Mouse (Mus musculus): ENCODE data around the gene Atp9a.

Gene Atp9a

DNA sequence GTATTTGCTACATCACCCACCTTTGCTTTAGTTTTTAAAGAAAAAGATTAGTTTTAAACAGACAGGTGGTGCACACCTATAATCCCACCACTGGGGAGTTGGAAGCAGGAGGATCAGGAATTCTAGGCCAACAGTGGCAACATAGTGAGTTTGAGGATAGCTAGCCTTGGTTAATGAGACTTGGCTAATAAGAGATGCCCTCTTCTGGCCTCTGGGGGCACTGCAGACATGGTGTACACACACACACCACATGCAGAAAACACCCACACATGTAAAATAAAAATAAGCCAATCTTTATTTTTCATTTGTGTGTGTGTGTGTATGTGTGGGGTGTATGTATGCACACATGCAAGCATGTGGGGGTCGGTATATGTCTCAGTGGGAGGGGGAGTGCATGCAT lies 3.4 kb downstream of the Atp9a start:
- DNase-seq (ENCODE audit: extremely low spot score): no peak

DNA sequence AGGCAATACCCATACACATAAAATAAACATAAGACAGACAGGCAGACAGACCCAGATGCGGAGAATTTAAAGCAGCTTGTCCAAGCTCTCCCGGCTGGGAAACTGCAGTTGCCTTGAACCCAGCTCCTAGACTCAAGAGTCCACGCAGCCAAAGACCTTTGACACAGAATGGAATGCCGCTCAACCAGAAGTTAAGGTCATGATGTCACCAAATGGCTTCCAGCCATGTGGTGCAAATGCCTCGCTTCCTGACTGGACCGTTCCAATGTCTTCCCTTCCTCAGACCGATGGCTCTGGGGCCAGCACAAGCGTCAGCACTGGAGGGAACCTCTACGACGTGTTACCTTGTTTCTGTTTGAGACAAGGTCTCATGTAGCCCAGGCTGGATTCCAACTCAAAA lies 4.3 kb downstream of the Atp9a start:
- DNase-seq (ENCODE audit: extremely low spot score): no peak

DNA sequence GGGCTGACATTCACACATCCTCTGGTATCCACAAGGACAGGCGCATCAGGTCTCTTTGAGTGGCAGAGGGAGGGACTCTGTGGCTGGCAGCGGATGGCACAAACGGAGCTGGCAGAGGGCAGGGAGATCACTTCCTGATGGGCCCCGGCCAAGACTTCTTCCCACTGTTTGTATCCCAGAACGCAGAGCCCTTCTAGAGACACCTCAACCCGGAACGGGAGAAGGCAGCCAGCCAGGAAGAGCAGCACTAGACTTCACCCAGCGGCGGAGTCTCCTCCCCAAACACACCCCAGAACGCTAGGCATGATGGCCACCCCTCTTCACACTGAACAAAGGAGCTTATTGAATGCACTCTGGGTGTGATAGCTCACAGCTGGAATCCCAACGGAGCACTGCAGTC lies 8.2 kb downstream of the Atp9a start:
- no peak for DNase-seq (ENCODE audit: extremely low spot score)

DNA sequence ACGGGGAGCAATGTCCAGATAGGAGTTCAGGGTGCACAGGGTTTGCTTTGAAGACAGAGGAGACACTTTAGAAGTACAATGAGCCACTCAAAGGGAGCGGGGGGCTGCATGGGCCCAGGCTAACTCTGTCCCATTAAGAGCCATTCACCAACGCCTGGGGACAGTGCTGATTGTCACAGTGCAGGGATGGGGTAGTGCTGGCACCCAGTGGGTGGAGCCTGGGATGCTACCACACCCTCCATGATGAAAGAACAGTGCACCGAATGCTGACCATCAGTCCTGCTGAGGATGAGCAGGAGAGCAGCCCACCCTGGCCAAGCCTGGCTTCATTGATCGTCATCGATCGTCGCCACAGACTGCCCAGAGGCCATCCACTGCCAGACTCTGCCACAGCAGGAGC lies 11.0 kb downstream of the Atp9a start:
- no peak for DNase-seq (ENCODE audit: extremely low spot score)

DNA sequence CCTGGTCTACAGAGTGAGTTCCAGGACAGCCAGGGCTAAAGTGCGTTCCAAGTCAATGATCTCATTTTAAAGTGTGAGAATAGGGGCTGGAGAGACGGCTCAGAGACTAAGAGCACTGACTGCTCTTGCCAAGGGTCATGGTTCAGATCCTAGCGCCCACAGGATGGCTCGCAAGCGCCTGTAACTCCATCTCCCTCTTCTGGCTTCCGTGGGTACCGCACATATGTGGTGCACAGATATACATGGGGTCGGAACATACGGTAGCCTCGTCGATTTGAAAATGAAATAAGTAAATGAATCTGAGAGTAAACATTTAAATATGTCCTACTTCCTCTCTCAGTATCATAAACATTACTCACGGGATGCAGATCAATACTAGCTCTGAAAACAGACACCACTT lies 12.5 kb downstream of the Atp9a start:
- no peak for DNase-seq (ENCODE audit: extremely low spot score)

DNA sequence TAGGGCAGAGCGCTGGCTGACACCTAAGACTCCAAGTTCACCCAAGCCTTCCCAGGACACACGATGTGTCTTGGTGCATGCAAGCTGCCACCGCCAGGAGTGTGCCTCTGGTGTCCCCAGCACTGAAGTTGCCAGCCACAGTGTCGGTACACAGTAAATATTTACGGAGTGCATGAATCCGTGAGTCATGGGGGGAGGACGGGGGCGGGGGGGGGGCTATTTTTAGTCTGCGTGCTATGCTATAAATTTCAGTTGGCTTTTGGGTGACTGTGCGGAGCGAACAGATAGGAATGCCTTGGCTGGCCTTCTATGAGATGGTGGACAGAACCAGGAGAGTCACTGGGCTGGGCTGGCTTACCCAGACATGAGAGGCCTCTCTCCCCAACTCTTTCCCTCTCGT lies 14.2 kb downstream of the Atp9a start:
- no peak for DNase-seq (ENCODE audit: extremely low spot score)

DNA sequence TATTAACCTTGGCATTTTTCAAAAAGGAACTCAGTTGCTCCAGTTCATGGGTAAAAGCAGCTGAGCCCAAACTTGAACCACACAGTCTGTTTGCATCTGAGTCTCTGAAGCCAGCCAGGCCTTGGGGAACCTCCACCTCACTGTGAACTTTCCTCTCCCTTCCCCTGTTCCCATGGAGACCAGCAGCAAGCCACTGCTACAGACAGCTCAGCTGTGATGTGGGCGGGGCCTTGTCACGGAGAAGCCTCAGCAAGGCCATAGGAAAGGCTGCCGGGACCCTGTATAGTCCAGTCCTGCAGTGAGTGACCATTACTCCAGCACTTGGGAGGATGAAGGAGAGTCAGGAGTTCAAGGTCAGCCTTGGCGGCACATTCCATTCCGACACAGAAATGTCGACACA lies 16.2 kb downstream of the Atp9a start:
- DNase-seq (ENCODE audit: extremely low spot score): peak; percentile 55

DNA sequence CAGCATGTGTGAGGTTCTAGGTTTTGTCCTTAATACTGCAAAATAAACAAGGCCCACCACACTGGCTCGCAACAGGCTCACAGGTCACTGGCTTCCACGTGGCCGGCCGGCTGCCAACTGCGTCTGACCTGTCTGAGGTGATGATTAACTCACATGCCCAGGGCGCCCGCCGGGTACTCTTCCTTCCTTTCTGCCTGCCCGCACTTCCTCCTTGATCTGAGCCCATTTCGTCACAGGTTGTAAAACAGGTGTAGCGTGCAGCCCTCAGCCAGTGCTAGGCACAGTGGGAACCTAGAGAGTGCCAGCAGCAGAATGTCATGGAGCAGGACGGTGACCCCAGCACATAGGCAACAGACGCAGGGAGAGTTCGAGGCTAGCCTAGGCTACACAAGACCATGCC lies 20.9 kb downstream of the Atp9a start:
- DNase-seq (ENCODE audit: extremely low spot score): no peak

DNA sequence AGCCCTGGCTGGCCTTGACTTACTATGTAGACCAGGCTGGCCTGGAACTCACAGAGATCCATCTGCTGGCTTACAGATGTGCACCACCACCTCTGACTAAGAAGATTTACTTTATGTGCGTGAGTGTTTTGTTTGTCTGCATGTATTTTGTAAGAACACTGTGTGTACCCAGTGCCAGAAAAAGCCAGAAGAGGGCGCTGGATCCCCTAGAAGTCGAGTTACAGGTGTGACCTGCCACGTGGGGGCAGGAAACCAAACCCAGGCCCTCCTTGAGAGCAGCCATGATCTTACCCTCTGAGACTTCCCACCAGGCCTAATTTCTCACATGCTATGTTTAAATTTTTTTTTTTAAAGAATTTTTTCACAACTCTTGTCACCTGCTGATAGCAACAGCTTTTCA lies 22.5 kb downstream of the Atp9a start:
- DNase-seq (ENCODE audit: extremely low spot score): no peak

DNA sequence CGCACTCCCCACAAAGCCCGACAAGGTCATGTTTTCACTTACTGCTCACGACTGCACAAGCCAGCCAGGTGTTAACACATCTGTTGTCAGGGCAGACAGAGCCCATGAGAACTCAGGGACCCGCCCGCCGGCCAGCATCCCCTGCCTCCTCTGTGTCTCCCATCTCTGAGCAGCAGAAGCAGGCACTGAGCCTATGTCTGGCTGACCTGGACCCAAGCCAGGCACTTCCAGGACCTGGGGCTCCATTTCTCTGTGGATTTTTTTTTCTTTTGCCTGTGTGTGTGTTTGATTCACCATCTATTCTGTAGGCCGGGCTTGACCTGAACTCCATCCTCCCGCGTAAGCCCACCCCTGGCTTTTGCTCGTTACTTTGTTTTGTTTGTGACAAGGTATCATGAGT lies 23.5 kb downstream of the Atp9a start:
- DNase-seq (ENCODE audit: extremely low spot score): no peak

DNA sequence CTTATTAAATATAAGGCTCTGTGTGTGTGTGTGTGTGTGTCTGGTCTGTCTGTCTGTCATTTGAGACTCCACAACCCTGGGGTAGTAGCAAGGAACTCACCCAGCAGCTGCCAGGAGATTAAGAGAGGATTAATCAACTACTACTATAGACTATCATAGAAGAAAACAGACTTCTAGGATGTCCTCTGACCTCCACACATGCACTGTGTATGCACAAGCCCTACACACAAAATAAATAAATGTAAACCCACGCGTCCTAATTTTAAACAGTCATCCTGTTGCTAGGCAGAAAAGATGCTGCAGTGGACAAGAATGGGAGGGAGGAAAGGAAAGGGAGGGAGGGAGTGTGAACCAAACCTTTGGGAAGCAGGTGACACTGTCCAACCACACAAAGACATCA lies 23.9 kb downstream of the Atp9a start:
- no peak for DNase-seq (ENCODE audit: extremely low spot score)

DNA sequence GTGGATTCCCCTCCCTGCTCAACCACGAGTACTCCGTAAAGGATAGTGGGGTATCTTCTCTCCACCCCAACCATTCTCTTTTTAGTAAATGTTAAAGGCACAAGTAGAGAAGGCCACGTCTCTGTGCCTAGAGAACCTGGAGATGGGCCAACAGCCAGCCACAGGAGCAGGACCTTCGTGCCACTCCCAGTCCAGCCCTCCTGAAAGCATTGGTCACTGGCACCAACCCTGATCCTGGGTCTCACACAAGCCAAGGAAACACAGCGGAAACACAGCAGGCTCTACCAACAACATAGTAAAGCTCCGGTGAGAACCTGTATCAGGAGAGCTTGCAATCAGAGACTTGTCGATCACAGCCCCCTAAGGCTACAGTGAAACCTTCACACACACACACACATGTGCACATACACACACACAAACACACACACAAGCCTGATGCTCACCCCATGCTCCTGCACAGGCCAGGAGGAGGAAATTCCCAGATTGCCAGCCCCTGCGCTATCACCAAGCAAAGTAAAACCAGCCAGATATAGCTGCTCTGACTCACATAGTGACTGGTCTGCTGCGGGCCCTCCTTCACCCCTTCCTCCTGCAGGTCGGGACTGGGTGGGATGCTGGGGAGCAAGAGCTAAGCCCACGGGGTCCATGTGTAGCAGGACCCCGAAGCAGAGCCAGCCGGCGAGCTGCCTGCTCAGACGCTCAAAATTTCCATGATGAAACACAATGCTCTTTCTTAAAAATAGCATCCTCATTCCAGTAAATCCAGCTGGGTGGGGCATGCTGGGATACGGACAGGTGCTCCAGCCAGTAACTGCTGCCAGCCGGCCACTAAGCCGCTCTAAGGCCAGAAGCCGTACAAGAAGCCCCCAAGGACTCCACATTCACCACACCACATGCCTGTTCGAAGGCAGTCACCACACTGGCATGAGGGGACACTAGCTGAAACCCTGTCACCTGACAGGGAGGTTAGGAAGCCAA lies 29.7 kb downstream of the Atp9a start:
- DNase-seq (ENCODE audit: extremely low spot score): no peak

DNA sequence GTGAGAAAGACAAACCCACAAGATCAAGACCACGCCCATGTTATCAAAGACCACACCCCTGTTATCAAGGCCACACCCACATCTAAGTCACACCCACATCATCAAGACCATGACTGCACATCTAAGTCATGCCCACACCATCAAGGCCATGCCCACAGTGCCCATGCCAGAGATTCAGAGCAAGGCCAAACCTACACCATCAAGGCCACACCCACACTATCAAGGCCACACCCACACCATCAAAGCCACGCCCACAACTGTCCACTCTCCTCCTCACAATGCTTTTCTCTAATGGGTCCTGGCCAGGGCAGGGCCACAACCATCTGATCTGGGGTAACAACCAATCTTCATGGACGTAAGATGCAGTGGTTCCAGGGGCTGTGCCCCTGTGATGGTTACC lies 31.2 kb downstream of the Atp9a start:
- no peak for DNase-seq (ENCODE audit: extremely low spot score)

DNA sequence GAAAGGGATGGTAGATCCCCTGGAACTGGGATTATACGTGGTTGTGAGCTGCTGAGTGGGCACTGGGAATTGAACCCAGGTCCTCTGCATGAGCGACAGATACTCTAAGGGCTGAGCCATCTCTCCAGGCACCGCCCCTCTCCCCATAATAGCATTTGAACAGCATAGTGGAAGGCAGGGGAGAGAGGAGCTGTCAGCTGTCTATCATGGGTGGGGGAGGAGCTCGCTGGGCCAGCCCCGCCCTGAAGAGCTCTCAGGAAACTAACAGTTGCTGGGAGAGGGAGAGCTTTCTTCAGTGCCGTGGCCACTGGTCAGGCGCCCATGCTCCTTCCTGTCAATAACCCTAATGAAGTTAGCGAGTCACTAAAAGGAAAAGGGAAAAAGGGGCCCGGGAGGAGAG lies 34.4 kb downstream of the Atp9a start:
- DNase-seq (ENCODE audit: extremely low spot score): no peak

DNA sequence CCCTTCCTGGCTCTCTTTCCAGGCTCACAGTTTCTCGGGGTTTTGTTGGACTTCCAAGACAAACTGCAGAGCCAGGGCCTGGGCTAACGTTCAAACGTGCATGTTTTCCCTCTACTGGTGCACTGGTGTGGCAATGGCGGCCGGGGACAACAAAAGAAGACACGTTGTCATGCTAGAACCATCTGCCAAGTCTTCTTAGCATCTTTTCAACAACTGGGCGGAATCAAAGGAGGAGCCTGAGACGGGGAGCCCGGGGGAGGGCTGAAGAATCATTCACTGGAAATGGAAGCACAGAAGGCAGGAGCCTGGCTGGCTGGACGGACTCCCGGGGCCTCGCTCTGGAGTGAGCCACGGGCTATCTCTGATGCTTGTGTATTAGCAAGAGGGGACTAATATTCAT lies 39.9 kb downstream of the Atp9a start:
- DNase-seq (ENCODE audit: extremely low spot score): no peak

DNA sequence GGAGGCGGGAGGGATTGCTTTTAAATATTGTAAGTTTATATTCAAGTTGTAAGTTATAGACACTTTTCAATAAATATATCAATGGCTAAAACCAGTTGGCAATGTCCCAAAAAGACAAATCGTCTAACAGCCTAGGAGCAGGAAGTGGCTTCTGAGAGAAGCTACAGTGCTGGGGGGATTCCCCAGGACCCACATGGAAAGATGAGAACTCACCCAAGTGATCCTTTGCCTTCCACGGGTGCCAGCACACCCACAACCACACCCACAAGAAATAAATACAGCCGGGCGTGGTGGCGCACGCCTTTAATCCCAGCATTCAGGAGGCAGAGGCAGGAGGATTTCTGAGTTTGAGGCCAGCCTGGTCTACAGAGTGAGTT lies 47.2 kb downstream of the Atp9a start:
- no peak for DNase-seq (ENCODE audit: extremely low spot score)

DNA sequence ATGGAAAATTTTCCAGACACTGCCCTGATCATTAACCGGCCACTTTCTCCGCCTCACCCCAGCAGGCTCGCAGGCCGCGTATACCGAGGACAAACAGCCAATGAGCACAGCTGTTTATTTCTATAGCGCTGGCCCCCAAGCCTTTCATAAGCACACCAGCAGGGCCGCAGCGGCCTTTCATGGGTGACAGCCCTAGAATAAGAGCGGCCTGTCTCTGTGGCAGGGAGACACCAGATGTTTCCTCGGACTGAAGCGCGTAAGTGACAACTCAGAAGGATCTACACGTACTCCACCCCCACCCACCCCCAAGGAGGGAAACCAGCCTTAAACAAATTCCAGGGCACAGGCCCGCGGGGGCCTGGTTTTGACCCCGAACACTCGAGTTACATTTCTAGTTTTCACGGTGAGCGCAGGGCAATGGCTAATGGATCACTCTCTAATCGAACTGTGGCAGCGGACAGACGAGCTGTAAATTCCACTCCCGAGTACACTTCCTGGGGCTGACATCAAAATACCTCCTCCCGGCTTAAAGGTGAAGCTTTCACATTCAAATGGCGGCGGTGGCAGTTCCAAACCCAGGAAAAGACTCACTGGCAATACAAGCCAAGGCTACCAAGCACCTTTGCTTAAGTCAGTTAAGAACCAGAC lies 47.7 kb downstream of the Atp9a start:
- DNase-seq (ENCODE audit: extremely low spot score): peak; percentile 69

DNA sequence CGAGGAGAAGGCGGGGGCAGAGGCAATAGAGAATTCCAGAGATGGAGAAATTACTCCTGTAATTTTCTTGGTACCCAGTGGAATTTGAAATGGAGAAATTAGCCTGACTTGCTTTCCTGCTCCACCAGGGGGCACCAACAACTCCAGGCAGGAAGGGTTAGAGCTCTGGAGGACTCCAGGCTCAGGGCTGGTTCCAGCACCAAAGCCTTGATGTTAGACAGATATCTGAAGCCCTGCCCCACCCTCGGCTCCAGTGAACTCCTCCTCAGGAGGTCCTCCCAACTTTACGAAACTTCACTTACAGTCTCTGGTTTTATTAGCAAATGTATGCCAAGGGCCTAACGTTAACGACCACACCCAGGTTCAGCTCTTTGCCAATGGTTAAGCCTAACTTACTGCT lies 50.4 kb downstream of the Atp9a start:
- peak; percentile 66 for DNase-seq (ENCODE audit: extremely low spot score)

DNA sequence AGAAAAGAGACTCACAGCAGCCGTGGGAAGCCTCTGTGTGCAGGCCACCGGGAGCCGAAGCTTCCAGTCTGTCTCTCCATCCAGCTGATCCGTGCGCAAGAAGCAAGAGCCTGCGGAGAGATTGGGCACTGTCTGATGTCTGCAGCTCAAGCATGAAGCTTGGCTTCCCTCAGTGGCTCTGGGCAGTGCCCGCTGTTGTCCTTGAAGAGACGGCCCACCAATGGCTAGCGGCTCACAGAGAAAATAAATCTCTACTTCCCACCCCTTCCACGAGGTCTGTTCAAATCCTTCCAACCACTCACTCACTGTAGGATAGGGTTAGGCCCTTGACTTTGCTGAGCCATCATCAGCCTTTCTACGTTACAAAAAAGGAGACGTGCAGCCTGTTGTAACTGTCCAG lies 54.9 kb downstream of the Atp9a start:
- no peak for DNase-seq (ENCODE audit: extremely low spot score)

DNA sequence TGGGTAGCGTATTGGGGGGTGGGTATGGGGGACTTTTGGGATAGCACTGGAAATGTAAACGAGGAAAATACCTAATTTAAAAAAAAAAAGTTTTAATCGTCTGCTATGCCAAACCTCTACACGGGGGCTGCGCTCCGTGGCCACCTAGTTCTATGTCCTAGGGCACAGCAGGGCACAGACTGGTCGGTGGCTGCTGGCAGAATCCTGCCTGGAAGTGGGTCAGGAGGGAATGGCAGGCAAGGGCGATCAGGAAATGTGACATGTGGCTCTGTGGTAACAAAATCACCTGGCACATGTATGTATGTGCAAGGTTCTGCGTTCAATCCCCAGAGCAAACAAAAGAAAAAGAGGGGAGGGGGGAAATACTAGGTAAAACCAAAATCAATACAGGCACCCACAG lies 56.3 kb downstream of the Atp9a start:
- no peak for DNase-seq (ENCODE audit: extremely low spot score)

DNA sequence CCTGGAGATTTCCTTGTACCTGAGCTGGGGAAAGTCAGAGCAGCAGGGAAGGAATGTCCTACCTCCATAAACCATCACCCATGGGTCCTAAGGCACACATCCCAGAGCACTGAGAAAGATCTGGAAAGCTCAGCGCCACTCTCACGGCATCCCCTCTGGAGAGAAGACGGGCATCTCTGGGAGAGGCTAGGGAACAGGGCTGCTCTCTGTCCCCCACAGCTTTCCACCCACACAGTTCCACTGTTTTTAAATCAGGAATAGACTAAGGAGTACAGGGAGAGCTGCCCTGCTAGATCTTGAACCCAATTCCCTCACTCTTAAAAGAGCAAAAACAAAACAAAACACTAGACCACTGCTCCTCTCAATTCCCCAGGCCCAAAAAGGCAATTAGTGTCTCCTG lies 57.5 kb downstream of the Atp9a start:
- no peak for DNase-seq (ENCODE audit: extremely low spot score)

DNA sequence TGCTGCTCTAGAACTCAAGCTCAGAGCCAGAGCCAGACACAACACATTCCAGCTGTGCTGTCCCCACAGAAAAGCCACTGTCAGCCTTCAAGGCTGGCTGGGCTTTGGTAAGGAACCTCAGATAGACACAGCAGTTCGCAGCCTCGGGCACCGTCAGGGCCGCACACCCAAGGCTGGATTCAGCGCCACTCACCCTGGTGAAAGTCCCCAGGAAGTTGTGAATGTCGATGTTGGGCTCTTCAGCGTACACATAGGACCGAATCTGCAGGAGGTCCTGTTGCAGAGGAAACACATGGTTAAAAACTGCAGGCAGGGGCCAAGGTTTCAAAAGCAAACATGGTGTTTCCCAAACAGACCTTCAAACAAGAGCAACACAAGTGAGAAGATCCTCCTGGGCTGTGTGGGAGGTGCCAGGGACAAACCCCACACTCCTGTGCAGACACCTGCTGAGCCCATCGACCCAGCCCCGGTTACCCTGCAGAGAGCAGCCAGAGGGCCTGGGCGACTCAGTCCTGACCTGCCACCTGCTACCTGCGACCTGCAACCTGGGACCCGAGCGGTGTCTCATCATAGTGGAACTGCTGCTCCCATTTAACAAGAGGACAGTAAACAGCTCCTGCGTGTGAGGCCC lies 58.6 kb downstream of the Atp9a start:
- DNase-seq (ENCODE audit: extremely low spot score): no peak

DNA sequence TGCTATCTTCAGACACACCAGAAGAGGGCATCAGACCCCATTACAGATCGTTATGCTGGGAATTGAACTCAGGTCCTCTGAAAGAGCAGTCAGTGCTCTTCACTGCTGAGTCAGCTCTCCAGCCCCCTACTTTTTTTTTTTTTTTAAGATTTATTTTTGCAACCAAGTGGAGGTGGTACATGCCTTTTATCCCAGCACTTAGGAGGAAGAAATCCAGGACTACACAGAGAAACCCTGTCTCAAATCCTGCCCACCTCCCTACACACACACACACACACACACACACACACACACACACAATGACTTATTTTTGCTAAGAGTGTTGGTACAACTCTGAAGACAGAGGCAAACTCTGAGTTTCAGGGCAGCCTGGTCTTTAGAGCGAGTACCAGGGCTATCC lies 59.5 kb downstream of the Atp9a start:
- no peak for DNase-seq (ENCODE audit: extremely low spot score)
